Comparison of ENCODE assay signal across 11 mouse cellular contexts in the genomic region with DNA sequence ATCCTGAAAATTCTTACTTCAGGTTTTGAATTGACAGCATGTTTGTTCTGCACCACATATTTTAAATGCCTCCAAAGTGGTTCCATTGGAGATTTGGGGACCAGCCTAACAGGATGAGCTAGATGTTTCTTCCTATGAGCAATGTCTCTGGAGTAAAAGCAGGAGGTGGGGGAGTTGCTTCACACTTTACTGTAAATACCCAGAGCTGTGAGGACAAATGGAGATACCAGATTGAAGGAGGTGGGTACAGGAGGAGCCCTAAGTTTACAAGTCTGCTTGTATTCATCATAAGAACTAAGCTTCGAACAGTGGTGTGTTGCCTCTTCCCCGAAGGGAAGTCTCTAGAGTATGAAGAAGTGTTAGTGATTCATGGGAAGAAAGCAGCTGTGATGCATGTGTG.
"Had no signal": no experiment of that assay in that cellular context is flagged by ENCODE, and none has a peak within 500 bp of the region (broad histone marks: within the 10 kb centered on the region; RNA-seq: fewer than 3 reads in every experiment).

No protein-coding gene starts in this region.

- DNase-seq: liver, postnatal 0 days; lung, adult 2 months; lung, postnatal 14 days; lung, postnatal 36 days; retina, postnatal 1 day; right cerebral cortex, postnatal 14 days; right cerebral cortex, postnatal 4 days; spleen, adult 18-20 months; thymus, adult 2 months; thymus, postnatal 25 days; thymus, postnatal 4 days had no signal
